Mouse (Mus musculus): ENCODE data around the gene Ces5a.

GRCm38 (mm10) chr8:93488743-93489142, 46.9 kb downstream of the Ces5a start:
- no peak for TF ChIP-seq POLR2A (IDR thresholded peaks at IDR 0.05; ENCODE audit: control insufficient read depth, low read depth, low read length)
- no peak for TF ChIP-seq CTCF (IDR thresholded peaks at IDR 0.05; ENCODE audit: control insufficient read depth, insufficient read depth, insufficient replicate concordance, low read depth, low read length)
